Mouse (Mus musculus) liver, adult 2 months (tissue): ENCODE data around the gene Gas2l1. TPM values are rescaled to one million over a fixed set of nuclear protein-coding genes. Genes with fewer than 3 reads are reported as not detected.

ENCODE experiments used
- DNase-seq: peaks from one replicate; pipeline ENCODE4 v3.0.0-alpha.2; 2011; ENCODE audit warnings: low read depth, low spot score; ENCODE audit errors: extremely low read depth
- H3K27ac ChIP-seq: fragments of 200-500 bp; replicated peaks from 2 replicates; pipeline ENCODE4 v1.5.1; 2012; ENCODE audit warnings: low read depth, mild to moderate bottlenecking, control low read depth, inconsistent platforms, low read length; ENCODE audit not compliant: insufficient read depth
- H3K27me3 ChIP-seq: fragments of 200-500 bp; 2 replicates; pipeline ENCODE4 v1.6.1; 2012; ENCODE audit warnings: mild to moderate bottlenecking, moderate library complexity, low read length, inconsistent platforms; ENCODE audit not compliant: control insufficient read depth, insufficient read depth
- H3K36me3 ChIP-seq: fragments of 200-500 bp; 2 replicates; pipeline ENCODE4 v1.6.1; 2012; ENCODE audit warnings: low read length, inconsistent platforms; ENCODE audit not compliant: control insufficient read depth, insufficient read depth
- H3K4me1 ChIP-seq: fragments of 200-500 bp; 2 replicates; pipeline ENCODE4 v1.6.1; 2011; ENCODE audit warnings: low read length; ENCODE audit not compliant: control insufficient read depth, insufficient read depth
- H3K4me3 ChIP-seq: fragments of 200-500 bp; 2 replicates; pipeline ENCODE4 v1.5.1; 2011; ENCODE audit warnings: low read depth, mild to moderate bottlenecking, control low read depth, low read length, moderate library complexity; ENCODE audit not compliant: insufficient read depth
- H3K79me2 ChIP-seq: fragments of 200-500 bp; 2 replicates; pipeline ENCODE4 v1.6.1; 2012; ENCODE audit warnings: inconsistent platforms, mild to moderate bottlenecking, low read length, moderate library complexity; ENCODE audit not compliant: control insufficient read depth, insufficient read depth
- H3K9ac ChIP-seq: fragments of 200-500 bp; 2 replicates; pipeline ENCODE4 v1.6.1; 2012; ENCODE audit warnings: low read depth, mild to moderate bottlenecking, control low read depth, inconsistent platforms, low read length
- CTCF ChIP-seq: fragments of 200-500 bp; IDR thresholded peaks from 2 replicates; pipeline ENCODE4 v1.5.1; 2011; ENCODE audit warnings: low read depth, low read length, control low read depth
- POLR2A ChIP-seq: fragments of 200-500 bp; IDR thresholded peaks from 2 replicates; pipeline ENCODE4 v1.6.1; 2011; ENCODE audit warnings: low read length, control low read depth; ENCODE audit not compliant: insufficient read depth; ENCODE audit errors: extremely low read depth
- WGBS: fragments of 180-500 bp; shearing (Covaris S2); methylation state at CpG from one replicate; pipeline ENCODE4 v1.1.7; 2018; 5-methylcytosine and 5-hydroxymethylcytosine counted together
- polyA plus RNA-seq: library from polyadenylated mRNA; depleted of rRNA; stranded (reverse); fragments of >200 nt; gene quantifications from 2 replicates; pipeline ENCODE4 v1.2.3, GENCODE M21; 2012; rRNA removed
- total RNA-seq: library from RNA; depleted of rRNA; stranded (reverse); fragments of >200 nt; gene quantifications from 2 replicates; pipeline ENCODE4 v1.2.3, GENCODE M21; 2014; rRNA removed

The Gas2l1 gene
- total and polyA plus RNA-seq, 2 experiments: 3.1 to 25.4 TPM

GRCm38 (mm10) chr11:5008867-5009266 is 56.3 kb downstream of the Gas2l1 start:
- 75% methylated on average over 3 of the region's 3 CpGs for WGBS
- Histone ChIP-seq H3K4me1 (peaks cover 2% of the 10 kb centered on the region), H3K4me3 (no peak overlapping the region), H3K36me3 (peaks cover 18% of the 10 kb centered on the region), H3K9ac (no peak overlapping the region), H3K27ac (no peak overlapping the region), H3K79me2 (peaks cover 2% of the 10 kb centered on the region; the same call in 1 of the 2 replicates), H3K27me3 (no peaks in the 10 kb centered on the region)
- DNase-seq: no peak
- no peak for TF ChIP-seq CTCF
- TF ChIP-seq POLR2A: no peak

- no peak for DNase-seq
- TF ChIP-seq POLR2A (no peak), CTCF (no peak)
- Histone ChIP-seq H3K9ac (no peak overlapping the region), H3K4me1 (peaks cover 2% of the 10 kb centered on the region), H3K27me3 (no peaks in the 10 kb centered on the region), H3K27ac (no peak overlapping the region), H3K4me3 (no peak overlapping the region), H3K79me2 (peaks cover 6% of the 10 kb centered on the region; the same call in 1 of the 2 replicates), H3K36me3 (peaks cover 11% of the 10 kb centered on the region)
- WGBS: 93% methylated on average over 1 of the region's 1 CpGs
Measured at GRCm38 (mm10) chr11:5007186-5007585, 57.9 kb downstream of the Gas2l1 start.

- no peaks in the 10 kb centered on the region for H3K27me3 ChIP-seq
- H3K4me3 ChIP-seq: no peak overlapping the region
- H3K36me3 ChIP-seq: peaks cover 14% of the 10 kb centered on the region
- TF ChIP-seq POLR2A (no peak), CTCF (no peak)
- no peak for DNase-seq
- peaks cover 2% of the 10 kb centered on the region for H3K4me1 ChIP-seq
- WGBS: 93% methylated on average over 2 of the region's 2 CpGs
- H3K27ac ChIP-seq: no peak overlapping the region
- peaks cover 13% of the 10 kb centered on the region; the same call in 1 of the 2 replicates for H3K79me2 ChIP-seq
- no peak overlapping the region for H3K9ac ChIP-seq
Measured at GRCm38 (mm10) chr11:5005528-5005927, 59.6 kb downstream of the Gas2l1 start.

Other genes starting within 250 kb of the Gas2l1 start
- gene Nf2, start 215.8 kb downstream of the Gas2l1 start, total RNA-seq: 10.8 and 11.1 TPM in 2 replicates
- gene Nf2, start 215.8 kb downstream of the Gas2l1 start, polyA plus RNA-seq: 14.6 and 16.4 TPM in 2 replicates
- gene Nipsnap1, start 191.4 kb downstream of the Gas2l1 start, total RNA-seq: 217 and 226 TPM in 2 replicates
- gene Nipsnap1, start 191.4 kb downstream of the Gas2l1 start, polyA plus RNA-seq: 294 and 337 TPM in 2 replicates
- gene Thoc5, start 170.0 kb downstream of the Gas2l1 start, total RNA-seq: 8.8 and 10.0 TPM in 2 replicates
- 9.6 and 10.4 TPM in 2 replicates for gene Thoc5, start 170.0 kb downstream of the Gas2l1 start, polyA plus RNA-seq
- gene Nefh, start 117.3 kb downstream of the Gas2l1 start, total RNA-seq: 0.09 and 0.20 TPM in 2 replicates
- gene Nefh, start 117.3 kb downstream of the Gas2l1 start, polyA plus RNA-seq: 0.06 TPM in 1 of 2 replicates, not detected in the other
- gene Ap1b1, start 78.5 kb downstream of the Gas2l1 start, total RNA-seq: 30.1 and 41.2 TPM in 2 replicates
- gene Ap1b1, start 78.5 kb downstream of the Gas2l1 start, polyA plus RNA-seq: 46.7 and 48.8 TPM in 2 replicates
- gene Rasl10a, start 7.2 kb downstream of the Gas2l1 start, total RNA-seq: not detected in 2 replicates
- gene Rasl10a, start 7.2 kb downstream of the Gas2l1 start, polyA plus RNA-seq: 0.26 TPM in 1 of 2 replicates, not detected in the other
- 8.6 and 13.8 TPM in 2 replicates for gene Rhbdd3, start 33.6 kb upstream of the Gas2l1 start, total RNA-seq
- gene Rhbdd3, start 33.6 kb upstream of the Gas2l1 start, polyA plus RNA-seq: 26.5 and 30.8 TPM in 2 replicates
- 88.6 and 89.8 TPM in 2 replicates for gene Ewsr1, start 33.9 kb upstream of the Gas2l1 start, total RNA-seq
- gene Ewsr1, start 33.9 kb upstream of the Gas2l1 start, polyA plus RNA-seq: 95.1 and 112 TPM in 2 replicates
- 0.20 and 0.28 TPM in 2 replicates for gene Emid1, start 86.9 kb upstream of the Gas2l1 start, total RNA-seq
- 0.65 and 0.77 TPM in 2 replicates for gene Emid1, start 86.9 kb upstream of the Gas2l1 start, polyA plus RNA-seq
- gene Kremen1, start 196.2 kb upstream of the Gas2l1 start, total RNA-seq: 3.6 and 4.2 TPM in 2 replicates
- 6.7 and 6.8 TPM in 2 replicates for gene Kremen1, start 196.2 kb upstream of the Gas2l1 start, polyA plus RNA-seq